Mouse (Mus musculus): ENCODE measurements around the gene Otop3.
"Not testable (repeated sequence)": the region's sequence is repeated elsewhere in the genome, so short reads cannot be mapped to it uniquely, and the experiment has no call there.

The Otop3 gene

GRCm38 (mm10) chr11:115367395-115367944 is 32.9 kb downstream of the Otop3 start, which contains the start of gene Hid1:
Gene Hid1 (minus strand): TSS chr11:115367756.
- peak; percentile 86 for DNase-seq

- no peak for DNase-seq
Observed at GRCm38 (mm10) chr11:115370368-115370767, 35.8 kb downstream of the Otop3 start.

GRCm38 (mm10) chr11:115371354-115371753 is 36.8 kb downstream of the Otop3 start:
- DNase-seq, result no peak

GRCm38 (mm10) chr11:115372015-115372414 is 37.5 kb downstream of the Otop3 start:
- no peak for DNase-seq

- DNase-seq, result no peak
Observed at GRCm38 (mm10) chr11:115372737-115373136, 38.2 kb downstream of the Otop3 start.

- peak; percentile 71 for DNase-seq
Observed at GRCm38 (mm10) chr11:115373805-115374694, 39.5 kb downstream of the Otop3 start.

- DNase-seq, result no peak
Observed at GRCm38 (mm10) chr11:115374695-115375425, 40.3 kb downstream of the Otop3 start.

GRCm38 (mm10) chr11:115376722-115377121 is 42.2 kb downstream of the Otop3 start:
- no peak for DNase-seq

- no peak for DNase-seq
Observed at GRCm38 (mm10) chr11:115377254-115377653, 42.7 kb downstream of the Otop3 start.

GRCm38 (mm10) chr11:115377854-115378253 is 43.3 kb downstream of the Otop3 start:
- DNase-seq, result no peak

- DNase-seq, result peak; percentile 54
Observed at GRCm38 (mm10) chr11:115381276-115381675, 46.7 kb downstream of the Otop3 start.

- peak; percentile 97 for DNase-seq
Observed at GRCm38 (mm10) chr11:115381743-115382539, 47.4 kb downstream of the Otop3 start, which contains the start of gene Cdr2l. Gene Cdr2l (plus strand): TSS chr11:115381916.

- no peak for DNase-seq
Observed at GRCm38 (mm10) chr11:115382891-115383290, 48.4 kb downstream of the Otop3 start.

GRCm38 (mm10) chr11:115383701-115384474 is 49.4 kb downstream of the Otop3 start:
- no peak for DNase-seq

- DNase-seq, result no peak
Observed at GRCm38 (mm10) chr11:115384587-115384986, 50.1 kb downstream of the Otop3 start.

GRCm38 (mm10) chr11:115386859-115387258 is 52.3 kb downstream of the Otop3 start:
- DNase-seq, result not testable (repeated sequence)

GRCm38 (mm10) chr11:115391358-115391757 is 56.8 kb downstream of the Otop3 start:
- no peak for DNase-seq

GRCm38 (mm10) chr11:115393721-115394325 is 59.3 kb downstream of the Otop3 start:
- no peak for DNase-seq
